Mouse (Mus musculus) stomach, postnatal 0 days (tissue): ENCODE results near the gene Prr15l.

Experiments used
- CTCF ChIP-seq: IDR thresholded peaks from 2 replicates; pipeline ENCODE4 v1.5.1; 2016; ENCODE audit warnings: antibody characterized with exemption, low read depth, mild to moderate bottlenecking, moderate library complexity
- EP300 ChIP-seq: optimal IDR thresholded peaks from 2 replicates; pipeline ENCODE3; 2016; ENCODE audit warnings: antibody characterized with exemption

DNA sequence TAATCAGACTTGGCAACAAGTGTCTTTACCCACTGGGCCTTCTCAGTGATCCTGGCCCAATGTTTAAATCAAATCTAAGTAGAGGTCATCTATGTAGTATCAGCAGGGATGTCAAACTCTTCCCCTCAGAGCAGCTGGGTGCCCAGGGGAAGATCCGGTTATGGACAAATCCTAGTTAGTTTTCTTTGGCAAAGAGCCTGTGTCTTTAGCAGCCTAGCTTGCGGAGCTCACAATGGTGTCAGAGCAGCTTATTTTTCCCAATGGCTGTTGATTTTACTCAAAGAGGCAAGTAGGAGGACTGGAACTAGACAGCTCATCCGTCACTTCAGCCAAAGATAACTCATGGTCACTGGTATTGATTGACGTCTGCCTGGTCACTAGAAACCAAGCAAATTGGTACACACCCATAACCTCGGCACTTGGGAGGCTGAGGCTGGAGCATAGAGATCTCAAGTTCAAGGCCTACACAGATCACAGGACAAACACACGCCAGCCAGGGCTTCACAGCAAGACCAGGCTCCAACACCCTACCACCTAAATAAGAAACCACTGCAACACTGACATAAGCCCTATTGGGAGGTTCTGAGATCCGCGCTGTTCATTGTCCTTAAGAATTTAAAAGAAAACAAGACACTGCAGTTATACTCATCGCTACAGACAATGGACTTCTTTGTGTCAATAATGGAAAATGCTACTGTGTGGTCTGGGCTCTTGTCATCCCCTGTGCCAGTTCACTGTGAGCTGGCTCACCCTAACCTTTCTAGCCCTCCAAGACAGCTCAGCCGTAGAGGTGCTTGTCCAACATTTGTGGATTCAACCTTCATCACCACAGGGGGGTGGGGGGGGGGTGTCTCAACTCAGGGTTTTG, 47.8 kb downstream of the Prr15l start:
- no peak for TF ChIP-seq CTCF
- TF ChIP-seq EP300: no peak
